Mouse (Mus musculus): Measurements from ENCODE around the gene Bend6. TPM values are rescaled to one million over a fixed set of nuclear protein-coding genes. Genes with fewer than 3 reads are reported as not detected.

The Bend6 gene
- total and polyA plus RNA-seq, 2 experiments from 2014 or later, result 92.0 to 115 TPM

DNA sequence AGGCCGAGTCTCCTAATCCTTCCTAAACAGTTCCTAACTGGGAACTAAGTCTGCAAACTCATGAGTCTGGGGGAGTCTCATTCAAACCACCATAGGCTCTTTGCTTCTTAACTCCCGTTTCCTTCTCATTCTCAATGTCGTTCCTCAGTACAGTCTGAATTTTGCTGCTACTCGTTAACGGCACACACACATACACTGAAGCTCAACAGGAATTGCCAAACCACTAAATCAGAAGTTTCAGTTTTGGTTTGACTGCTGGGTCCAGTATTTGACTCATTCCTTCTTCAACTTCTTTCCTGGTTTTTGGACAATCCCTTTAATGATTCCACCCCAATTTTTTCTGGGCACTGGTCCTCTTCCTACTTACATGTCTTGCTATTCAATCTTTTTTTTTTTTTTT is 8.9 kb upstream of the Bend6 start:
- TF ChIP-seq CTCF (IDR thresholded peaks at IDR 0.05), result no peak
- Histone ChIP-seq H3K4me2 (ENCODE audit: low read depth, low read length, poor library complexity, severe bottlenecking) (no peak overlapping the region), H3K27ac (ENCODE audit: low read depth, low read length) (no peak overlapping the region), H3K9me3 (ENCODE audit: low read length) (no peaks in the 10 kb centered on the region), H3K36me3 (ENCODE audit: insufficient read depth, low read length) (peaks cover 13% of the 10 kb centered on the region), H3K4me3 (ENCODE audit: low read depth, low read length) (no peak overlapping the region), H3K9ac (replicated peaks; ENCODE audit: low read length, poor library complexity, severe bottlenecking) (no peak overlapping the region), H3K4me1 (ENCODE audit: insufficient read depth, low read length) (no peaks in the 10 kb centered on the region), H3K27me3 (ENCODE audit: insufficient read depth, low read length) (no peaks in the 10 kb centered on the region)
- no peak for DNase-seq (ENCODE audit: low spot score)
- ATAC-seq (ENCODE audit: low FRiP score), result no peak
- WGBS, result 93% methylated on average over 5 of the region's 5 CpGs

DNA sequence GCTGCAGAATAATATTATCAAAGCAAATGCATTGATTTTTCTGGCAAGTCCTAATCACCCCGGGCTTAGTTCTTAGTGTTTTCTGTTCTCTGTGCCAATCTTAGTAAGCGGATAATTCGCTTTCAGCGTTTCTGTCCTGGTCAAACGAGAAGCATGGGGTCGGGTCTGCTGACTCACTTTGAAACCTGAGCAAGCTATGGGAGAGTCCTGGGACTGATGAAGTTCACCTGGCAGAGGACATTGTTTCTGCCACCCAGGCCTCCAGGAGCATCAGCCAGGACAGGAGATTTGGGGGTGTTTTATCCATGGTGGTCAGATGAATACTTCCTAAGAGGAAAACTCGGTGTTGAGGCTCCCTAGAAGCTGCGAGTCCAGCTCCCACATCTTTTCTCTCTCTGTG is 4.0 kb upstream of the Bend6 start:
- no peak for ATAC-seq (ENCODE audit: low FRiP score)
- Histone ChIP-seq H3K9me3 (ENCODE audit: low read length) (no peaks in the 10 kb centered on the region), H3K4me2 (ENCODE audit: low read depth, low read length, poor library complexity, severe bottlenecking) (no peak overlapping the region), H3K4me3 (ENCODE audit: low read depth, low read length) (no peak overlapping the region), H3K27me3 (ENCODE audit: insufficient read depth, low read length) (no peaks in the 10 kb centered on the region), H3K4me1 (ENCODE audit: insufficient read depth, low read length) (no peaks in the 10 kb centered on the region), H3K9ac (replicated peaks; ENCODE audit: low read length, poor library complexity, severe bottlenecking) (no peak overlapping the region), H3K27ac (ENCODE audit: low read depth, low read length) (no peak overlapping the region), H3K36me3 (ENCODE audit: insufficient read depth, low read length) (peaks cover 8% of the 10 kb centered on the region; the same call in 1 of the 2 replicates)
- TF ChIP-seq CTCF (IDR thresholded peaks at IDR 0.05), result no peak
- no peak for DNase-seq (ENCODE audit: low spot score)
- 67% methylated on average over 8 of the region's 8 CpGs for whole genome bisulfite sequencing

DNA sequence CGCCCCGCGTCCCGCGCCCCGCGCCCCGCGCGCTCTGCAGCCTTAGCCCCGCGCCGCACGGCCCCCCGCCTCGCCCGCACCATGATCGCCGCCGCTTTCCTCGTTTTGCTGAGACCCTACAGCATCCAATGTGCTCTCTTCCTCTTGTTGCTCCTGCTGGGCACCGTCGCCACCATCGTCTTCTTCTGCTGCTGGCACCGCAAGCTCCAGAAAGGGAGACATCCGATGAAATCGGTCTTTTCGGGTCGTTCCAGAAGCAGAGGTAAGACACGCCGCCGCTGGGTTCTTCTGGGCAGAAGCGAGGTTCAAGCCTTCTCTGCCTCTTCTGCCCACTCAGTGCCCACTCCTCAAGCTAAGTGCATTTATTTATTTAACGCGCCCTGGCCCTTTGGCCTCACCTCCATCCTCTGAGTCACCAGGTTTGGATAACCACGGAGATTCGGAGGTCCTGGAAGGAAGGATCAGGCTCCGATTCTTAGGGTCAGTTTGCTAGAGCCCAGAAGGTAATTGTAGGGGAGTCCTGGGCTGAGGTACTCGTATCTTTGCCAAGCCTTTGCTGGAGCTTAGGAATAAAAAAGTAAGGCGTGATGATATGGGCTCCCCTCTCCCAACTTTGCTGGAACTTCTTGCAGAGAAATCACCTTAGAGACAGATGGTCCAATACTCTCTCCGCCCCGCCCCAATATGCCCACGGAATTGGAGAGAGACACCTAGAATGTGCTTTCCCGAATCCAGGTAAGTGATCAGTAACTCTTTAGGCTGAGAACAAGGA is 761 bp upstream of the Bend6 start, which contains the start of gene Dst:
Dst (plus strand) TSS at position 35 of the 772 bp plus-strand sequence.
- H3K36me3 ChIP-seq (ENCODE audit: insufficient read depth, low read length), result no peaks in the 10 kb centered on the region
- H3K27me3 ChIP-seq (ENCODE audit: insufficient read depth, low read length), result no peaks in the 10 kb centered on the region
- peak; percentile 2; the same call in 1 of the 2 replicates for ATAC-seq (ENCODE audit: low FRiP score)
- peak; percentile 28 for DNase-seq (ENCODE audit: low spot score)
- no peaks in the 10 kb centered on the region for H3K4me1 ChIP-seq (ENCODE audit: insufficient read depth, low read length)
- peak within 1 kb of the TSS; percentile 71 for H3K4me2 ChIP-seq (ENCODE audit: low read depth, low read length, poor library complexity, severe bottlenecking)
- H3K27ac ChIP-seq (ENCODE audit: low read depth, low read length), result peak within 1 kb of the TSS; percentile 91
- H3K9me3 ChIP-seq (ENCODE audit: low read length), result 0 out of 2 replicates have a peak, but pooled peaks cover 2% of the 10 kb centered on the region
- H3K9ac ChIP-seq (replicated peaks; ENCODE audit: low read length, poor library complexity, severe bottlenecking), result peak within 1 kb of the TSS; percentile 72
- peak within 1 kb of the TSS; percentile 66 for H3K4me3 ChIP-seq (ENCODE audit: low read depth, low read length)
- WGBS, result 6% methylated on average over 33 of the region's 44 CpGs
- no peak for TF ChIP-seq CTCF (IDR thresholded peaks at IDR 0.05)

DNA sequence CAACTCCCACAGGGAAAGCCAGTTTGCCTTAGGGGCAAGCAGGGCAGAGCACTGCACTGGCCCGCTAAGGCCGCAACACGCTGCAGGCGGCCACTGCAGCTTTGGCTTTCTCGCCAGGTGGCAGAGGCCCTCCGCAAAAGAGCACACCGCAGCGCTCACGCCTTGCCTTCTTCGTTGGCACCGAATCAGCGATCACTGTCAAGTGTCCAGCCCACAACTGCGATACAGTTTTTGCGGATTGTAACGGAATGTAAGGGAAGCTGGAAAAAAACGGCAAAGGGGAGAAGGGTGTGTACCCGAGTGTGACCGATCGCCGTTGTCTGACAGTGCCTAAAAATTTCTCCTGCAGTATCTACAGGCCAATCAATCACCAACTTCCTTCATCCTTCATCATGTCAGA is 689 bp downstream of the Bend6 start:
- Histone ChIP-seq H3K4me1 (ENCODE audit: insufficient read depth, low read length) (no peaks in the 10 kb centered on the region), H3K9ac (replicated peaks; ENCODE audit: low read length, poor library complexity, severe bottlenecking) (peak overlapping the region; percentile 72), H3K27ac (ENCODE audit: low read depth, low read length) (peak overlapping the region; percentile 91), H3K36me3 (ENCODE audit: insufficient read depth, low read length) (0 out of 2 replicates have a peak, but pooled peaks cover 3% of the 10 kb centered on the region), H3K4me3 (ENCODE audit: low read depth, low read length) (peak overlapping the region; percentile 66), H3K27me3 (ENCODE audit: insufficient read depth, low read length) (no peaks in the 10 kb centered on the region), H3K9me3 (ENCODE audit: low read length) (0 out of 2 replicates have a peak, but pooled peaks cover 2% of the 10 kb centered on the region), H3K4me2 (ENCODE audit: low read depth, low read length, poor library complexity, severe bottlenecking) (peak overlapping the region; percentile 71)
- ATAC-seq (ENCODE audit: low FRiP score), result peak; percentile 52
- WGBS, result 2% methylated on average over 20 of the region's 20 CpGs
- TF ChIP-seq CTCF (IDR thresholded peaks at IDR 0.05), result peak; percentile 59
- peak; percentile 53 for DNase-seq (ENCODE audit: low spot score)

DNA sequence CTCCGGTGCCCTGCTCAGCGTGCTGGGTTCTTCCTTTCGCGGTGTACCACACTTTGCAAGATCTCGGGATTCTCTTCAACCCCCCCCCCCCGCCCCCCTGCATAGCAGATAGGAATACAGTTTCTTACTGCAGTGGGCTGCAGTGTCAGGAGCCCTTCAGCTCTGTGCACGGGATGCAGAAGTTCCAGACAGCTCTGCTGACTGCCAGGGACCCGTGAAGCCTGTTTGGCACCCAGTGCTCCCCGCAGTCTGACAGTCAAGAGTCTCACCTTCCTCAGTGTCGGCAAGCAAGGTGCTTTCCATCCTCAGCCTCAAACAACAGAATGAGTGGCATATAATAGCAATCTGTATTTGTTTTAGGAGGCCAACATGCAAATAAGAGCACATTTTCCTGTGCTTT is 1.4 kb downstream of the Bend6 start:
- DNase-seq (ENCODE audit: low spot score), result no peak
- 0 out of 2 replicates have a peak, but pooled peaks cover 2% of the 10 kb centered on the region for H3K9me3 ChIP-seq (ENCODE audit: low read length)
- no peaks in the 10 kb centered on the region for H3K4me1 ChIP-seq (ENCODE audit: insufficient read depth, low read length)
- no peak overlapping the region for H3K27ac ChIP-seq (ENCODE audit: low read depth, low read length)
- 39% methylated on average over 10 of the region's 10 CpGs for WGBS
- 0 out of 2 replicates have a peak, but pooled peaks cover 3% of the 10 kb centered on the region for H3K36me3 ChIP-seq (ENCODE audit: insufficient read depth, low read length)
- ATAC-seq (ENCODE audit: low FRiP score), result no peak
- H3K4me3 ChIP-seq (ENCODE audit: low read depth, low read length), result peak overlapping the region; percentile 66
- no peak for TF ChIP-seq CTCF (IDR thresholded peaks at IDR 0.05)
- H3K4me2 ChIP-seq (ENCODE audit: low read depth, low read length, poor library complexity, severe bottlenecking), result peak overlapping the region; percentile 71
- H3K9ac ChIP-seq (replicated peaks; ENCODE audit: low read length, poor library complexity, severe bottlenecking), result 0 out of 2 replicates have a peak overlapping the region, but pooled peaks have one; percentile 37
- no peaks in the 10 kb centered on the region for H3K27me3 ChIP-seq (ENCODE audit: insufficient read depth, low read length)

DNA sequence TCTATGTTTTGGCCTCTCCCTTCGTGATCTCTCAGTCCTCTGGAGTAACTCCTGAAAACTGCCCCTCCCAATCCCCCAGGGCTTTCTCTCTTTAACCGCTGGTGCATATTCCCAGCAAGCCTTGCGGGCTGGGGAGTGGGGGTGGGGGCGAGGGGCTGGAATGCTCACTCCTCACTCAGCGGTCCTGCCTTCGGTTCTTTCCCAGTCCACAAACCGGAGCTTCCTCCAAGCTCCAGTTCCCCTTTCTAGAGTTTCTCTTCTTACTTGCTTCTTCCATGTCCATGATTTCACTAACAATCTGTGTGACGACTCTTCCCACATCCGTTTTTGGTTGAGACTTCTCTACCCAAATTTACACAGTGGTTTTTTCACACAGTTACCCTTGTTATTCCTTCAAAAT is 4.0 kb downstream of the Bend6 start:
- Histone ChIP-seq H3K27ac (ENCODE audit: low read depth, low read length) (no peak overlapping the region), H3K4me3 (ENCODE audit: low read depth, low read length) (no peak overlapping the region)
- 34% methylated on average over 9 of the region's 9 CpGs for WGBS

More for the DNA sequence above, 4.0 kb downstream of the Bend6 start:
- Histone ChIP-seq H3K9me3 (ENCODE audit: low read length) (0 out of 2 replicates have a peak, but pooled peaks cover 2% of the 10 kb centered on the region), H3K27me3 (ENCODE audit: insufficient read depth, low read length) (no peaks in the 10 kb centered on the region), H3K4me2 (ENCODE audit: low read depth, low read length, poor library complexity, severe bottlenecking) (no peak overlapping the region), H3K36me3 (ENCODE audit: insufficient read depth, low read length) (0 out of 2 replicates have a peak, but pooled peaks cover 3% of the 10 kb centered on the region), H3K9ac (replicated peaks; ENCODE audit: low read length, poor library complexity, severe bottlenecking) (no peak overlapping the region), H3K4me1 (ENCODE audit: insufficient read depth, low read length) (no peaks in the 10 kb centered on the region)
- ATAC-seq (ENCODE audit: low FRiP score), result no peak
- no peak for DNase-seq (ENCODE audit: low spot score)
- no peak for TF ChIP-seq CTCF (IDR thresholded peaks at IDR 0.05)
